Mouse (Mus musculus) Muller cell, postnatal 12 days (primary cell): ENCODE data around the gene Mnt.
A peak's percentile ranks its signal among the peaks of the same experiment; 100 is the strongest.
"Not testable (repeated sequence)": the region's sequence is repeated elsewhere in the genome, so short reads cannot be mapped to it uniquely, and the experiment has no call there.

Experiments used
- DNase-seq: peaks from one replicate; pipeline ENCODE4 v3.0.0-alpha.2; 2015; ENCODE audit errors: inconsistent ontology term

The Mnt gene

GRCm38 (mm10) chr11:74830256-74831161, at the start of gene Mnt:
Mnt (plus strand) TSS chr11:74830920.
- DNase-seq = peak; percentile 100

GRCm38 (mm10) chr11:74792874-74793273, 37.8 kb upstream of the Mnt start:
- DNase-seq = no peak

GRCm38 (mm10) chr11:74800658-74801057, 30.1 kb upstream of the Mnt start:
- no peak for DNase-seq

- DNase-seq = no peak
These were observed 26.6 kb upstream of the Mnt start for GRCm38 (mm10) chr11:74804081-74804627.

- no peak for DNase-seq
These were observed 23.4 kb upstream of the Mnt start for GRCm38 (mm10) chr11:74807246-74807882.

- DNase-seq = no peak
These were observed 22.4 kb upstream of the Mnt start for GRCm38 (mm10) chr11:74808251-74808853.

- no peak for DNase-seq
These were observed 20.6 kb upstream of the Mnt start for GRCm38 (mm10) chr11:74810134-74810533.

GRCm38 (mm10) chr11:74811027-74811426, 19.7 kb upstream of the Mnt start:
- DNase-seq = not testable (repeated sequence)

GRCm38 (mm10) chr11:74811538-74811937, 19.2 kb upstream of the Mnt start:
- no peak for DNase-seq

- DNase-seq = no peak
These were observed 14.9 kb upstream of the Mnt start for GRCm38 (mm10) chr11:74815795-74816194.

- no peak for DNase-seq
These were observed 9.8 kb upstream of the Mnt start for GRCm38 (mm10) chr11:74820921-74821320.

- no peak for DNase-seq
These were observed 9.3 kb upstream of the Mnt start for GRCm38 (mm10) chr11:74821463-74821862.

- DNase-seq = no peak
These were observed 7.8 kb upstream of the Mnt start for GRCm38 (mm10) chr11:74822746-74823440.

GRCm38 (mm10) chr11:74826151-74826550, 4.6 kb upstream of the Mnt start:
- DNase-seq = peak; percentile 48

- DNase-seq = no peak
These were observed 4.0 kb upstream of the Mnt start for GRCm38 (mm10) chr11:74826702-74827101.

GRCm38 (mm10) chr11:74827791-74828403, 2.8 kb upstream of the Mnt start:
- no peak for DNase-seq

- no peak for DNase-seq
These were observed 2.3 kb upstream of the Mnt start for GRCm38 (mm10) chr11:74828404-74828931.

GRCm38 (mm10) chr11:74828965-74829550, 1.7 kb upstream of the Mnt start:
- DNase-seq = no peak

GRCm38 (mm10) chr11:74829812-74830211, 908 bp upstream of the Mnt start:
- DNase-seq = no peak

- peak; percentile 81 for DNase-seq
These were observed 478 bp downstream of the Mnt start for GRCm38 (mm10) chr11:74831191-74831605.
